Mouse (Mus musculus): ENCODE data around the gene Il5.

Gene Il5

GRCm38 (mm10) chr11:53770125-53770791 lies 49.7 kb downstream of the Il5 start:
- DNase-seq (ENCODE audit: low read depth, low spot score), result peak; percentile 55

DNA sequence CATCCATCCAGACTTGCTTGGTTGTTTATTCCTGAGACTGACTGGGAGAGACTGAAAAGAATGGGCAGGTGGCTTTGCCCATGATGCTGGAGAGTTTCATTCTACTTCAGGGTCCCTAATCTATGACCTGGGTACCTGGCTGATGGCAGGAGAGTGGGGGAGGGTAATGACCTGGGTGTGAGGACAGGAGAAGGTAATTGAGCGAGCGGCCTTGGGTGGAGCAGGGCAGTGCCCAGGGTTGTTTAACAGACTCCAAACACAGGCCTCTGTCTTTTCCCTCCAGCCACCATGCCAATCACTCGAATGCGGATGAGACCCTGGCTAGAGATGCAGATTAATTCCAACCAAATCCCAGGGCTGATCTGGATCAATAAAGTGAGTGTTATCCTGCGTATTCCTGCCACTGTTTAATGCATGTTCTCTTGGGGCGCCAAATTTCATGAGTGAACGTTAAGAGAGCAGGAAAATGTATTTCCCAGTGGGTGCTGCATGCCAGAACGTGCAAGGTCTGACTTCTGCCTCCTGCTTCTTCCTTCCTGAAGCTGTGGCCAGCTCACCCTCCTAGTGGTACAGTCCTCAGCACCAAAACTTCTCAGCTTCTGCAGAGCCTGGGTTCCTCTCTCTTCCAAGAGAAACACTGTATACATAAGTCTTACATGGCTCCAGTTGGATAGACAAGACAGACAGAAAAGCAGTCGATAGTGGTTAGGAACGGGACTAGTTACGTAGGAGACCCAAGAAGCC lies 50.6 kb downstream of the Il5 start:
- DNase-seq (ENCODE audit: low read depth, low spot score), result no peak

GRCm38 (mm10) chr11:53772536-53772935 lies 51.9 kb downstream of the Il5 start:
- no peak for DNase-seq (ENCODE audit: low read depth, low spot score)

DNA sequence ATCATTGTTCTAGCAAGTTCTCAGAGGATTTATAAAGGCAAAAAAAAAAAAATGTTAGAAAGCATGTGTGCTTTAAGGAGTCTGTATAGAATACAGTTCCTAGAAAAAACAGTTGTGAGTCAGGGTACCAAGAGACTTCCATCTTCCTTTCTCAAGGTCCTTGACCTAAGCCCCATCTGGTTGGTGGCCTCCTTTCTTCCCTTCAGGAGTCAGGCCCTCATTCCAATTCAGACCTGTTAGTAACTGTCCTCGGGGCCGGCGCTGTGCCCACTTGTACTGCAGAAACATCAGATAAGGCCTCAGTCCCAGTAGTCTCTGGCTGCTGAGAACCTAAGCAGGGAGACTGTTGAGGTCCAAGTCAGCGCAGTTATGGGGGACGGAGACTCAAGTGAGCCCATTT lies 52.5 kb downstream of the Il5 start, which contains the start of gene Gm17334:
Gene Gm17334, minus strand, starts transcription at position 101 of the 400 bp plus-strand sequence.
- no peak for DNase-seq (ENCODE audit: low read depth, low spot score)

DNA sequence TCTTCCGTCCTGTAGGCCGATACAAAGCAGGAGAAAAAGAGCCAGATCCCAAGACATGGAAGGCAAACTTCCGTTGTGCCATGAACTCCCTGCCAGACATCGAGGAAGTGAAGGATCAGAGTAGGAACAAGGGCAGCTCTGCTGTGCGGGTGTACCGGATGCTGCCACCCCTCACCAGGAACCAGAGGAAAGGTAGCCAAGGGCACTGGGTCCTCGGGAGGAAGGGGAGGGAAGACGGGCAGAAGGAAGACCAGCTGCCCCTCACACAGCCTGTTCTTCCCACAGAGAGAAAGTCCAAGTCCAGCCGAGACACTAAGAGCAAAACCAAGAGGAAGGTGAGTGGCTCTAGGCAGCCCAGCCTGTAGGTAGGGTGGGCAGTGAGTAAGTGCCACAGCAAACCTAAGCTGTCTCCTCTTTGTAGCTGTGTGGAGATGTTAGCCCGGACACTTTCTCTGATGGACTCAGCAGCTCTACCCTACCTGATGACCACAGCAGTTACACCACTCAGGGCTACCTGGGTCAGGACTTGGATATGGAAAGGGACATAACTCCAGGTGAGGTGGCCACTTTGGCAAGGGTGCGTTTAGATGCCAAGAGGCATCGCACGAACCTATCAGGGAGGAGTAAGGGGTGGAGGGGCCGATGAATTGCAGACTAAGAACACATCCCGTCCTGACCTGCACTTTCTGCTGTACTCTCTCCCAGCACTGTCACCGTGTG lies 53.2 kb downstream of the Il5 start:
- no peak for DNase-seq (ENCODE audit: low read depth, low spot score)
